In the genomic region with DNA sequence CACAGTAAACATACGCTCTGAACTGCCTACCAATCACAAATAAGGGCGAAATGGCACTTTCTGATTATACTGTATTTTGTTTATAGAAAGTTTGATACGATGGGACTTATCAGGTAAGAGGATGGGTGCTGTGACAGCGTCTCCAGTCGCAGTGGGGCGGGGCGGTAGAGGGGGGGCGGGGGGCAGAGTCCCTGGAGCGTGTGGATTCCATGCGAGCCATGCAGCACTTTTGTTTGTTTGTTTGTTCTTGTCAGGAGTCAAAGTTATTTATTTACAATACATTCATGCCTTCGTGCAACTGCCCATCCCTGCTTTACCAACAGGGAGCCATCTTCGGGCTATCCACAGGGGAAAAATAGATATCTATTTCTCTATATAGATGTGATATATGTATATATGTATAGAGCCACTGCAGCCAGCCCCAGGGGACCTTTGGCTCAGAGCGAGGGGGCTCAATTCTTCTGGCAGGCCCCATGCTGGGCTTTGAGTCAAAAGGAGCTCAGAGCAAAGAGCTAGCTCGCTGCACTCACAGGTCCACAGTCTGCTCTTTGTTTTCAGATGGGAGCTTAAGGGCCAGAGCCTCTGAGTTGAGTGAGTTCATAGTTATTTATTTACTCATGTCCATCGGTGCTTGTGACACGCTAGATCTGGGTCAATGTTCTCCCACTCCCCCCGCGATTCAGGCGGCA, we compare ENCODE assay signal across 9 mouse cellular contexts. TPM values are rescaled to one million over a fixed set of nuclear protein-coding genes. Genes with fewer than 3 reads are reported as not detected.
A peak's percentile ranks its signal among the peaks of the same experiment; 100 is the strongest.
DNase-seq lines count a peak whose midpoint lies in the region; ATAC-seq and TF ChIP-seq lines count a peak whose summit lies in the region.
"Had no signal": no experiment of that assay in that cellular context is flagged by ENCODE, and none has a peak within 500 bp of the region (broad histone marks: within the 10 kb centered on the region; RNA-seq: fewer than 3 reads in every experiment).

No protein-coding gene starts in this region.

- no peaks in the 10 kb centered on the region for H3K36me3 ChIP-seq in lung, embryonic 14.5 days (ENCODE audit: insufficient read depth)
- H3K36me3 ChIP-seq in intestine, embryonic 15.5 days, result no peaks in the 10 kb centered on the region
- H3K36me3 ChIP-seq in liver, embryonic 13.5 days, result no peaks in the 10 kb centered on the region

- no peak overlapping the region for H3K27ac ChIP-seq in lung, embryonic 14.5 days (ENCODE audit: low read depth)
- H3K27ac ChIP-seq in intestine, embryonic 15.5 days, result no peak overlapping the region
- no peak overlapping the region for H3K27ac ChIP-seq in liver, embryonic 13.5 days
- H3K27ac ChIP-seq: liver, embryonic 14.5 days had no signal

- peaks cover 40% of the 10 kb centered on the region for H3K27me3 ChIP-seq in lung, embryonic 14.5 days (ENCODE audit: insufficient read depth, low read length)
- H3K27me3 ChIP-seq in intestine, embryonic 15.5 days (replicated peaks), result peaks cover 31% of the 10 kb centered on the region
- H3K27me3 ChIP-seq in liver, embryonic 13.5 days, result peaks cover 36% of the 10 kb centered on the region

- TF ChIP-seq CTCF in lung, embryonic 14.5 days (IDR thresholded peaks at IDR 0.05; ENCODE audit: low read depth), result no peak

- 0 out of 2 replicates have a peak, but pooled peaks have one; percentile 26 for ATAC-seq in lung, embryonic 14.5 days (ENCODE audit: insufficient read depth)
- ATAC-seq in intestine, embryonic 15.5 days, result peak; percentile 42; the same call in 1 of the 2 replicates
- ATAC-seq in liver, embryonic 13.5 days (ENCODE audit: low read depth), result no peak

- peak overlapping the region; percentile 60 for H3K4me2 ChIP-seq in lung, embryonic 14.5 days
- peak overlapping the region; percentile 71 for H3K4me2 ChIP-seq in intestine, embryonic 15.5 days (replicated peaks)
- peak overlapping the region; percentile 40 for H3K4me2 ChIP-seq in liver, embryonic 13.5 days

- 3% methylated on average over 19 of the region's 19 CpGs for WGBS in lung, embryonic 14.5 days
- WGBS in intestine, embryonic 15.5 days, result 7% methylated on average over 19 of the region's 19 CpGs
- WGBS in liver, embryonic 13.5 days (ENCODE audit: insufficient replicate concordance), result 5% methylated on average over 19 of the region's 19 CpGs

- intact Hi-C loops in gastrocnemius, postnatal 14 days (cut with DNase I; ENCODE audit: low total_unique reads), result no loop called here

- H3K9me3 ChIP-seq in lung, embryonic 14.5 days (ENCODE audit: low read depth, low read length), result no peaks in the 10 kb centered on the region
- H3K9me3 ChIP-seq in intestine, embryonic 15.5 days, result no peaks in the 10 kb centered on the region
- H3K9me3 ChIP-seq in liver, embryonic 13.5 days (replicated peaks), result no peaks in the 10 kb centered on the region

- DNase-seq in lung, embryonic 14.5 days, result peak; percentile 13
- no peak for DNase-seq in lung, postnatal 36 days
- peak; percentile 4 for DNase-seq in embryo, embryonic 9.5 days (ENCODE audit: extremely low spot score)
- DNase-seq in liver, embryonic 13.5 days, result no peak
- no peak for DNase-seq in gastrocnemius, postnatal 14 days
- DNase-seq in urinary bladder, adult 2 months (ENCODE audit: low spot score), result no peak
- DNase-seq in ovary, adult 18-20 months (ENCODE audit: low spot score), result no peak

- H3K4me3 ChIP-seq in lung, embryonic 14.5 days (ENCODE audit: low read depth, low read length), result peak overlapping the region; percentile 31
- H3K4me3 ChIP-seq in intestine, embryonic 15.5 days (replicated peaks), result peak overlapping the region; percentile 29
- no peak overlapping the region for H3K4me3 ChIP-seq in liver, embryonic 13.5 days (replicated peaks)

- H3K9ac ChIP-seq in lung, embryonic 14.5 days, result no peak overlapping the region
- no peak overlapping the region for H3K9ac ChIP-seq in intestine, embryonic 15.5 days
- H3K9ac ChIP-seq in liver, embryonic 13.5 days, result no peak overlapping the region
- H3K9ac ChIP-seq: liver, embryonic 14.5 days had no signal

- no peaks in the 10 kb centered on the region for H3K4me1 ChIP-seq in lung, embryonic 14.5 days (ENCODE audit: insufficient read depth)
- H3K4me1 ChIP-seq in intestine, embryonic 15.5 days (replicated peaks), result peaks cover 11% of the 10 kb centered on the region; the same call in 1 of the 2 replicates
- no peaks in the 10 kb centered on the region for H3K4me1 ChIP-seq in liver, embryonic 13.5 days (replicated peaks)

RNA-seq across cellular contexts. Expression of gene Slitrk1, which starts 3.4 kb away (rescaled TPM):
- polyA plus RNA-seq in lung, embryonic 14.5 days (2014; fragmentation: Nextera tagmentation; extraction: Ambion mirVana), result 0.09 and 0.12 TPM in 2 replicates
- polyA plus RNA-seq in intestine, embryonic 15.5 days (2015; fragmentation: Nextera tagmentation; extraction: Ambion mirVana), result 1.1 TPM in 2 replicates
- 0.02 TPM in 2 replicates for polyA plus RNA-seq in liver, embryonic 13.5 days (2015; fragmentation: Nextera tagmentation; extraction: Ambion mirVana)
- total RNA-seq in gastrocnemius, postnatal 14 days (2021), result under 1 TPM; 0.29 to 0.38 TPM
- polyA plus RNA-seq in urinary bladder, adult 2 months (2012; rRNA removed), result 0.06 TPM in 2 replicates

Comparison
In these comparisons a context has a peak if more than half of its experiments do, and no peak if none do; other contexts are left out.
1. DNase-seq: peak in lung, embryonic 14.5 days (single experiment) and embryo, embryonic 9.5 days (single experiment); none in lung, postnatal 36 days (single experiment), liver, embryonic 13.5 days (single experiment), gastrocnemius, postnatal 14 days (single experiment), urinary bladder, adult 2 months (single experiment) and ovary, adult 18-20 months (single experiment).
2. Peak in every context shown above with its lines, with median percentiles within 50 percentile points of each other: H3K4me2 ChIP-seq.